Mouse (Mus musculus): Measurements from ENCODE around the gene Gm20517.

- no peak for TF ChIP-seq CTCF (IDR thresholded peaks at IDR 0.05; ENCODE audit: low read depth)
- no peak for TF ChIP-seq EP300 (optimal IDR thresholded peaks at IDR 0.05)
Observed at GRCm38 (mm10) chr17:47663009-47663713, 51.8 kb downstream of the Gm20517 start.

Data from stomach, postnatal 0 days (tissue).